Mouse (Mus musculus) neural tube, embryonic 13.5 days (tissue): ENCODE results near the gene Shank1. TPM values are rescaled to one million over a fixed set of nuclear protein-coding genes. Genes with fewer than 3 reads are reported as not detected.

Source experiments
- ATAC-seq: fragments of 200-750 bp; cut with Nextera tagmentation; 2 replicates; pipeline ENCODE4 v1.8.0; 2017; ENCODE audit warnings: low read depth, mild to moderate bottlenecking, moderate TSS enrichment, moderate library complexity
- H3K27ac ChIP-seq: fragments of 300-500 bp; sonication (generic); replicated peaks from 2 replicates; pipeline ENCODE4 v1.5.1; 2015; ENCODE audit warnings: moderate library complexity, mild to moderate bottlenecking, inconsistent platforms
- H3K27me3 ChIP-seq: fragments of 300-500 bp; sonication (generic); 2 replicates; pipeline ENCODE4 v1.6.1; 2015; ENCODE audit warnings: mild to moderate bottlenecking, inconsistent platforms
- H3K36me3 ChIP-seq: fragments of 300-500 bp; sonication (generic); 2 replicates; pipeline ENCODE4 v1.6.1; 2015; ENCODE audit warnings: mild to moderate bottlenecking, inconsistent platforms
- H3K4me1 ChIP-seq: fragments of 300-500 bp; sonication (generic); replicated peaks from 2 replicates; pipeline ENCODE4 v1.6.1; 2015; ENCODE audit warnings: inconsistent platforms
- H3K4me2 ChIP-seq: fragments of 300-500 bp; sonication (generic); 2 replicates; pipeline ENCODE4 v1.6.1; 2015; ENCODE audit warnings: inconsistent platforms, mild to moderate bottlenecking, moderate library complexity
- H3K4me3 ChIP-seq: fragments of 300-500 bp; sonication (generic); 2 replicates; pipeline ENCODE4 v1.5.1; 2015; ENCODE audit warnings: mild to moderate bottlenecking, inconsistent platforms
- H3K9ac ChIP-seq: fragments of 300-500 bp; sonication (generic); 2 replicates; pipeline ENCODE4 v1.6.1; 2015; ENCODE audit warnings: moderate library complexity, mild to moderate bottlenecking, inconsistent platforms
- H3K9me3 ChIP-seq: fragments of 300-500 bp; sonication (generic); 2 replicates; pipeline ENCODE4 v1.6.1; 2016; ENCODE audit warnings: inconsistent platforms
- WGBS: fragments of 180-500 bp; shearing (Covaris S2); methylation state at CpG from one replicate; pipeline ENCODE4 v1.1.7; 2015; 5-methylcytosine and 5-hydroxymethylcytosine counted together
- polyA plus RNA-seq: library from polyadenylated mRNA; unstranded; fragments of >200 nt; fragmentation: Nextera tagmentation; extraction: Ambion mirVana; gene quantifications from 2 replicates; pipeline ENCODE4 v1.2.1, GENCODE M21; 2015

Shank1 gene
- polyA plus RNA-seq, 1 experiment from 2014 or later, result 26.5 TPM

DNA sequence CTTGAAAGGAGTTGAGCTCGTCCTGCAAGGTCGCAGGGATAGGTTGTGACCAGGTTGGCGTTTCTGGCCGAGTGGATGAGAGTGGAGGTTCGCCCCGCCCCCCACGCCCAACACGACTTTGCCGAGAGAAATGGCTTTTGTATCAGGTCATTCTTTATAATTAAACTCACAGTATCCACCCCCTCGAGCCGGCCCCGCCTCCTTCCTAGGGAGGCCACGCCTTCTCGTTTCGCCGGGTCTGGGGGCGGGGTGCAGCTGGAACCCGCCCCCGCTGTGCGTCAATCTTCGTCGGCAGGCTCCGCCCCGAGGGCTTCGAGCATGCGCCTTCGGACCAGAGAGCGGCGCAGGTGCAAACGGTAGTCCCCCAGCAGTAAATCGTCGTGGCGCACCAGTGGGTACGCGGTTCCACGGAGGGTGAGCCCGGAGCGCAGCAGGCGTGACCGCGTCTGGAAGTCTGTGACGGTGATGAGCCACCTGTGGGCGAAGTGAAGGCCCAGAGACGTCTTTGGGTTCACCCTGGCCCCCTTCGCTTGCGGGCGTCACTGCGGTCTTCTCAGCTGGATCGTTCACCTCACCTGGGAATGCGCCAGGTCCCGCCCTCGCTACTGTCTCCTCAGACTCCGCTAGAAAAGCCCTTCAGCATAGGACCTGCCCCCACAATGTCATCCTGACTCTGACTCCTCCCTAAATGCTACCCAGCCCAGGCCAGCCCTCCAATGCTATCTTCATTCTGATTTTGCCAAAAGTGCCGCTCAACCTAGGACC is 50.0 kb downstream of the Shank1 start:
- peak; percentile 77 for ATAC-seq
- WGBS, result under 1% methylated on average over 54 of the region's 54 CpGs
- peaks cover 39% of the 10 kb centered on the region for H3K4me1 ChIP-seq
- H3K4me3 ChIP-seq, result peak overlapping the region; percentile 47
- peak overlapping the region; percentile 77 for H3K9ac ChIP-seq
- no peaks in the 10 kb centered on the region for H3K9me3 ChIP-seq
- H3K4me2 ChIP-seq, result peak overlapping the region; percentile 85
- 0 out of 2 replicates have a peak, but pooled peaks cover 1% of the 10 kb centered on the region for H3K36me3 ChIP-seq
- peaks cover 65% of the 10 kb centered on the region for H3K27me3 ChIP-seq
- H3K27ac ChIP-seq, result peak overlapping the region; percentile 96

DNA sequence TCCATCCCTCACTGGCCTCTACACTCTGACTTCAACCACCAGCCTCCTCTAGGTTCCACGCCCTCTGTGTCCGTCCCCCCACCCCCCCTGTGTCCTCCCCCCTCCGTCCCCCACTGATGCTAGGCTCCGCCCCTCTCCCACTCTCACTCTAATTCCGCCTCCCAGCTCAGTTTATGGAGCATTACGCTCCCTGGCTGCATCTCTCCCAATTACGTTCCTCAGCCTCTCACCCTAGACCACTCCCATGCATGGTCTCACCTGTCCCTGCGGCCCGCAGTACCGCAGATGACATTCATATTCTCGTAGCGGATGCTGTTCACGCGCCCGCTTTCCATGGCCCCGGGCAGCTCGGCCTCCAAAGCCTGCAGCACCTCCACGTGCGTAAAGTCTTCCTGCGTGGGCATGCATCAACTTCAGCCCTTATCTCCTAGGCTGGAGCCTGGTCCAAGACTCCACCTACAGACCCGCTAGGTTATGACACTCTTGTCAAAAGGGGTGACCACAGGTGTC is 50.8 kb downstream of the Shank1 start:
- Histone ChIP-seq H3K27me3 (peaks cover 58% of the 10 kb centered on the region), H3K4me1 (peaks cover 39% of the 10 kb centered on the region), H3K4me3 (peak overlapping the region; percentile 47), H3K36me3 (no peaks in the 10 kb centered on the region), H3K9ac (peak overlapping the region; percentile 77), H3K9me3 (no peaks in the 10 kb centered on the region), H3K27ac (peak overlapping the region; percentile 96), H3K4me2 (peak overlapping the region; percentile 85)
- peak; percentile 37 for ATAC-seq
- 7% methylated on average over 21 of the region's 21 CpGs for WGBS

DNA sequence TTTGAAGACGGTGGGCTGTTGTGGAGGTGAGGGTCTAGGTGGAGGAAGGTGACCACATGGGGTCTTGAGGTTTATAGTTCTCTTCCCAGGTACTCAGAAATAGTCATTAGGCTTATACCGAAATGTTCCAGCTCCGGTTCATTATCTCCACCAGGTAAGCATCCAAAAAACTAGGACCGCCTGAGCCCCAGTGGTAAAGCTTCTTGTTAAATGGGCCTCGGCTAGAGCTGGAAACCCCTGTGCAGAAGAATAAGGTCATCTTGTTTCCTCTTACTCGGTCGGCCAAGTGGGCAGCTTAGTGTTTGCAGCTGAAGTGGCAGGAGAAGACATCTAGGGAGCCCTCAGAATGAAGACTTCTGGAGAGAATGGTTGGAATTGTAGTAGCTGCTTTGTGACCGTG is 62.6 kb downstream of the Shank1 start:
- Histone ChIP-seq H3K27me3 (no peaks in the 10 kb centered on the region), H3K9ac (no peak overlapping the region), H3K4me3 (no peak overlapping the region), H3K4me2 (no peak overlapping the region), H3K36me3 (no peaks in the 10 kb centered on the region), H3K4me1 (peaks cover 15% of the 10 kb centered on the region), H3K9me3 (no peaks in the 10 kb centered on the region), H3K27ac (no peak overlapping the region)
- no peak for ATAC-seq
- WGBS, result 91% methylated on average over 8 of the region's 8 CpGs

DNA sequence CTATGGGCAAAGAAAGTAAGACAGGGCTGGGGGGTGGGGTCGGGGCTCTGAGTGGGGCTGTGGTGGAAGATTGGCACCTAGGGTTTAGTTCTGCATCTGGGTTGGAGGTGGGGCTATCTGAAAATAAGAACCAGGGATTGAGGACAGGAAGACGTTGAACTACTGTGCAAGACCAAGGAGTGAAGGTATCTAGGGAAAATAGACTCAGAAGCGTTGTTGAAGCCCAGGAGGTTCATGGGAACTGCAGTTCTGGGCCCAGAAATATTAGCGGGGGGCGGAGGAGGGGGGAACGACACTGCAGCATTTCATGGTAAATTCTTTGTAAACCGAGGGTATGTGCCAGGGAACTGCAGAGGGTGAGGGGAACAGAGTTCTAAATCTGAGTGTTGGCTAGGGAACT is 63.4 kb downstream of the Shank1 start:
- Histone ChIP-seq H3K27me3 (no peaks in the 10 kb centered on the region), H3K9me3 (no peaks in the 10 kb centered on the region), H3K9ac (peak overlapping the region; percentile 58), H3K4me2 (peak overlapping the region; percentile 82), H3K4me1 (peaks cover 15% of the 10 kb centered on the region), H3K4me3 (peak overlapping the region; percentile 61), H3K27ac (no peak overlapping the region), H3K36me3 (no peaks in the 10 kb centered on the region)
- WGBS, result 17% methylated on average over 7 of the region's 7 CpGs
- no peak; the same call in 1 of the 2 replicates for ATAC-seq

DNA sequence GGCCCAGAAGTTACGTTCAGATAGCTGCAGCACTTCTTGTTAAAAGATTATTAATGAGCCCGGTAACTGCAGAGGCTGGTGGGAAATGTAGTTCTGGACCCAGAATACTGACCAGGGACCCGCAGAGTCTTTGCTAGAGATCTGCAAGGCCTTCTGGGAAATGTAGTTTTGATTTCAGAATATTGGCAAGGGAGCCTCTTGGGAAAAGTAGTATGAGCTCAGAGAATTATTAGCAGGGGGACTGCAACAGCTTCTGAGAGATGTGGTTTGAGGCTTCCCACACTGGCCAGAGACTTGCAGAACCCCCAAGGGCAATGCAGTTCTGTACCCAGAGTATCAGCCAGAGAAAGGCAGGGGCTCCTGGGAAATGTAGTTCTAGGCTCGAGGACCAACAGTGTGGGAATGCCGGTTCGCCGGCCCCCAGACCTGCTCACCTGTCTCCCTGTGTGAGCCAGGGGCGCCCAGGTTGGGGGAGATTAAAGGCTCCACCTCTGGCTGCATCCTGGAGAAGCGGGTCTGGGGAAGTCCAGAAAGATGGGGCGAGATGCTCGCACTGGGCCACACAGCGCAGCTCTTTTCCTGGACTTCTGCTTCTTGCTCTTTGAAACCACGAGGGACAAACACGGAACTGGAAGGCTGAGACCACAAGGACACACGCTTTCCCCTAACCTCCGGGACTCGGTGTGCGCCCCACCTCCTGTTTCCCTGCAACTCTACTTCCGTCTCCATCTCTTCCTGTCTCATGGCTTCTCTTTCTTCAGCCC is 64.0 kb downstream of the Shank1 start:
- no peaks in the 10 kb centered on the region for H3K36me3 ChIP-seq
- peaks cover 15% of the 10 kb centered on the region for H3K4me1 ChIP-seq
- H3K9me3 ChIP-seq, result no peaks in the 10 kb centered on the region
- peak; percentile 91 for ATAC-seq
- H3K4me2 ChIP-seq, result peak overlapping the region; percentile 82
- peak overlapping the region; percentile 81 for H3K9ac ChIP-seq
- H3K4me3 ChIP-seq, result peak overlapping the region; percentile 61
- WGBS, result under 1% methylated on average over 19 of the region's 19 CpGs
- peak overlapping the region; percentile 84 for H3K27ac ChIP-seq
- no peaks in the 10 kb centered on the region for H3K27me3 ChIP-seq

DNA sequence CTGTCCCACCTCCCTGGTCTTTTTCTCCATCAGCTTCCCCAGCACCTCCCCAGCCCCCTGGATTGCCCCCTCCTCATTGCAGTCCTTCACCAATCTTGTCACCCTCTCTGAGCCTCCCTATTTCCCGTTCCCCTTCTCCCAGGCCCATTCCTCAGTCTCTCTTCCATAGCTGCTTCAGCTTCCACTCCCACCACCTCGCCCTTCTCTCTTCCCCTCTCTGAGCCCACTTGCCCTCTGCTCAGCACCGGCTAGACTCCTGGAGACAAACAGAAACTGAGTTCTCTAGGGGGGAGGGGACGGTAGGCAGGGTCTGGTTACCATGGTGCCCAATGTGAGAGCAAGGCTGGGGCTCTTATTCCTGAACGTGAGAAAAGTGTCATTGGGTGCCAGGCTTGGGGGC is 64.7 kb downstream of the Shank1 start:
- WGBS, result under 1% methylated on average over 5 of the region's 5 CpGs
- Histone ChIP-seq H3K27me3 (no peaks in the 10 kb centered on the region), H3K4me1 (peaks cover 15% of the 10 kb centered on the region), H3K9me3 (no peaks in the 10 kb centered on the region), H3K4me3 (peak overlapping the region; percentile 61), H3K4me2 (peak overlapping the region; percentile 82), H3K27ac (peak overlapping the region; percentile 84), H3K36me3 (no peaks in the 10 kb centered on the region), H3K9ac (peak overlapping the region; percentile 81)
- ATAC-seq, result peak; percentile 49

DNA sequence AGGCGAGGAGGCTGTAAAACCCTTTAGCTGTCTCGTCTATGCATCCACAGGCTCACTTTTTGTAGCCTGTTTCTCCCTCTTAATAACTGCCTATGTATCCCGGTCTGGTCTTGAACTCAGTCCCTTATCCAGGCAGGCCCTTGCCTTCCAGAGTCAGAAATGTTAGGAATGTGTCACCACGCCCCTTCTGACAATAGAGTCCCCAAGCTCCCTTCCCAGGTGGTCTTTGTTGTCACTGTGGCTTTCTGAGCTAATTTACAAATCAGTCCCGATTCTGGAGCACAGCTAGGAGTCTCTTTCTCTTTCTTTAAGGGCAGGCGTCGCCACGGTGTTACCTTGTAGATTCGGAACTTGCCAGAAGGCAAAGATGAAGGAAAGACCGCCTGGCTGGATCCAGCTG is 65.2 kb downstream of the Shank1 start:
- Histone ChIP-seq H3K27ac (peak overlapping the region; percentile 84), H3K4me2 (peak overlapping the region; percentile 82), H3K4me1 (peaks cover 15% of the 10 kb centered on the region), H3K9ac (peak overlapping the region; percentile 81), H3K9me3 (no peaks in the 10 kb centered on the region), H3K27me3 (no peaks in the 10 kb centered on the region), H3K36me3 (no peaks in the 10 kb centered on the region), H3K4me3 (peak overlapping the region; percentile 61)
- 3% methylated on average over 10 of the region's 10 CpGs for WGBS
- no peak for ATAC-seq

DNA sequence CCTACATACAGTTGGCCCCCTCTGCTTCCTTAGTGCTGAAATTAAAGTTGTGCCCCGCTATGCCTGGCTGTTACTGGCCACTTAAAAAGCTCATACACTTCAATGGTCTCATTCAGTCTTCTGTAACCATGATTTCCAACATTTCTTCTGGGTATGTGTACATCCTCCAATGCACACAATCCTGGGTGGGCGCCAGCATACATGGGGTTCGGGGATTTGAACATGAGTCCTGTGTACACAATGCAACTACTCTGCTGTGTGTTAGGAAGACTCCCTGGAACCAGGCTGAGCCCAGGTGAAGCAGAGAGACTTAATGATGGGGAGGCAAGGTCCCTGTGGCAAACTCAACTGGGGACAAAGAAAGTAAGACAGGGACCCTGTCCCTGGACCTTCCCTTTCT is 65.7 kb downstream of the Shank1 start:
- ATAC-seq, result no peak

DNA sequence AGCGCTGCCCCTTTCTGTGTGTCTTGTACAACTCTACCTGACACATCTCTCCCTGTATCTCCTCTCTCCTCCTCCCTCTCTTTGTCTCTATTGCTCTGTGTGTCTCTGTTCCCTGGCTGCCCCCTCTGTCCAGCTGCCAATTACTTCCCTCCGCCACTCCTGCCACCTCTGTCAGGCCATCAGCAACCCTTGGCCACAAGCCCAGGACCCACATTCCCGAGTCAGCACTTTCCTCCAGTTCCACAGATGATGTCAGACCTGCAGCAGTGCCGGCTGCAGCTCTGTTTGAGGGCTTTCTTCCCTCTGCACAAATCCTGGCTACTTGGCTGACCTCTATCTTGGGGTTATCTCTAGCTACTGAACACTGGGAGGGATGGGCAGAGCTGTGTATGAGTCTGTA is 68.2 kb downstream of the Shank1 start:
- Histone ChIP-seq H3K9me3 (no peaks in the 10 kb centered on the region), H3K4me2 (no peak overlapping the region), H3K4me3 (no peak overlapping the region), H3K27ac (no peak overlapping the region), H3K27me3 (no peaks in the 10 kb centered on the region), H3K9ac (no peak overlapping the region), H3K36me3 (no peaks in the 10 kb centered on the region), H3K4me1 (peaks cover 20% of the 10 kb centered on the region)
- 59% methylated on average over 4 of the region's 4 CpGs for WGBS
- no peak for ATAC-seq

More for the DNA sequence above, 65.7 kb downstream of the Shank1 start:
- H3K27me3 ChIP-seq, result no peaks in the 10 kb centered on the region
- no peak overlapping the region for H3K4me3 ChIP-seq
- H3K9ac ChIP-seq, result no peak overlapping the region
- H3K4me1 ChIP-seq, result peaks cover 15% of the 10 kb centered on the region
- H3K27ac ChIP-seq, result no peak overlapping the region
- no peaks in the 10 kb centered on the region for H3K9me3 ChIP-seq
- H3K36me3 ChIP-seq, result no peaks in the 10 kb centered on the region
- WGBS, result 64% methylated on average over 3 of the region's 3 CpGs
- no peak overlapping the region for H3K4me2 ChIP-seq

DNA sequence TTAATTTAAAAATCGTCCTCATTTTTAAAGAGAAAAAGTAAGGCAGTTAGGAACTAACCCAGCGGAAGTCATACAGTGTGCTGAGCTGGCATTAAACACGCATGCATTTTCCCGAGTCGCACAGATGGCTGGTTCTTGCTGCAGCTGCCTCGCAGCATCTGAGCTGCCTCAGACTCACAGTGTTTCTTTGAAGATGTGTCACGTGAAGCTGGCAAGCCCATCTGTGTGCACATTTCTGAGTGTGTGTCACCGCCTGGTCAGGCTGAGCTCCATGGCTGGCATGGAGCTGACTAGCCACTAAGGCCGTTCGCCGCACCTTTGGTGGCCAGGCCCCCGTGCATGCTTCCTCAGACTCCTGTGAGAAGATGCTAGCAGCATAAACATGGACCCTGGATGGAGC is 72.5 kb downstream of the Shank1 start:
- no peak overlapping the region for H3K9ac ChIP-seq
- H3K36me3 ChIP-seq, result no peaks in the 10 kb centered on the region
- no peak overlapping the region for H3K4me3 ChIP-seq
- H3K4me1 ChIP-seq, result peaks cover 24% of the 10 kb centered on the region
- H3K9me3 ChIP-seq, result no peaks in the 10 kb centered on the region
- peak overlapping the region; percentile 83 for H3K27ac ChIP-seq
- WGBS, result 58% methylated on average over 12 of the region's 12 CpGs
- H3K27me3 ChIP-seq, result peaks cover 20% of the 10 kb centered on the region
- ATAC-seq, result 0 out of 2 replicates have a peak, but pooled peaks have one; percentile 9
- no peak overlapping the region for H3K4me2 ChIP-seq

DNA sequence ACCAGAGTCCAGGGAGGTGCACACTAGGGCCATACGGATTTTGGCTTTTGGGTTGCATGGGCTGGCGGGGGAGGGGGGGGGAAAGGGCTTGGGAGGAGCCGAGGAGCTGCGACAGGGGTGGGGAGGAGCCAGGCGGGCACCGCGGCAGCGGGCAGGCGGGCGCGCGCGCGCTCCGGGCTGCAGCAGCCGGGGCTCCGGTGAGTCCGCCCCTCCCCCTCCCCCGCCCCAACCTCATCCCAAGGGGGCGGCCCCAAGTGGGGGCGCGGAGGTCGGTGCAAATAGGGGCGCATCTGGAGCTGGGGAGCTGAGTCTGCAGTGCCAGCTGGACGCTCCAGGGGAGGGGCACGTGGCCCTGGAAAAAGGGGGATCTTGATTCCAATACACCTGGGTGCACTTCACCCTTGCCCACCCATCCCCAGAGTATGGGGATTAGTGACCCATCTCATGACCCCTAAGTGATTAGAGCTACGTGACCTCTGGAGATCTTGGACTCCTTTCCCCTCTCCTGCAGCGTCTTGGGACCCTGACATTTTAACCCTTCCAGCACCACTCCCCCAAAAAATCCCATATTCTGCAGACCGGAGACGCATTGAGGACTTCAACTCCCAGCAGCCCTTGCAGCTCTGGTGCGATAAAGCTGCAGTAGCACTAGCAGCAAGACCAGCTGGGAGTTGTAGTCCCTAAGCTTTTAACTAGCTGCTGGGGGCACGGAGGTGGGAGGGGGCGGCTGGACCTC is 74.1 kb downstream of the Shank1 start, which contains the start of gene Syt3:
TSS of gene Syt3 (plus strand) at position 123 of the 736 bp plus-strand sequence.
- WGBS, result 3% methylated on average over 20 of the region's 33 CpGs
- peaks cover 27% of the 10 kb centered on the region for H3K27me3 ChIP-seq

More for the DNA sequence above, 74.1 kb downstream of the Shank1 start, which contains the start of gene Syt3:
- peaks cover 24% of the 10 kb centered on the region for H3K4me1 ChIP-seq
- H3K9ac ChIP-seq, result peak within 1 kb of the TSS; percentile 80
- no peaks in the 10 kb centered on the region for H3K36me3 ChIP-seq
- peak; percentile 90 for ATAC-seq
- peak within 1 kb of the TSS; percentile 54 for H3K4me3 ChIP-seq
- no peaks in the 10 kb centered on the region for H3K9me3 ChIP-seq
- H3K27ac ChIP-seq, result peak within 1 kb of the TSS; percentile 83
- H3K4me2 ChIP-seq, result peak within 1 kb of the TSS; percentile 92
